Mouse (Mus musculus) embryonic fibroblast, embryonic 13.5 days (primary cell): Measurements from ENCODE around the gene Zfp296.

ENCODE experiments used
- CTCF ChIP-seq: IDR thresholded peaks from 2 replicates; pipeline ENCODE4 v1.5.1; 2011; ENCODE audit warnings: mild to moderate bottlenecking, control low read depth, low read length, moderate library complexity, borderline replicate concordance; ENCODE audit not compliant: insufficient read depth
- POLR2A ChIP-seq: IDR thresholded peaks from 2 replicates; pipeline ENCODE4 v1.6.1; 2011; ENCODE audit warnings: low read depth, mild to moderate bottlenecking, control low read depth, low read length, moderate library complexity

DNA sequence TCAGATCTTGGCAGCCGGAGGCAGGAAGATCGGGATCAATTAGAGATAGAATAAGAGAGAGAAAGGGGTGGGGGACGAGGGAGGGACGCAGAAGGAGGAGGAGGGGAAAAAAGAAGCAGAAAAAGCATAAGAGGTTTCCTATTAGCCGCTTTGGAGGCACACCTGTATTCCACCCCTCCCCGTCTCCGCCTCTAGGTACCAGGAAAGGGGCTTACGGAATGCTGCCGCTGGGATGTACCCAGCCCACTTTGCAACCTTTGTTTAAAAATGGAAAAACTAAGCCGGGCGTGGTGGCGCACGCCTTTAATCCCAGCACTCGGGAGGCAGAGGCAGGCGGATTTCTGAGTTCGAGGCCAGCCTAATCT, 3.3 kb upstream of the Zfp296 start:
- TF ChIP-seq POLR2A = no peak
- TF ChIP-seq CTCF = no peak
